Mouse (Mus musculus) T-helper 1 cell (primary cell): ENCODE results near the gene Armh3.

Source experiments
- in situ Hi-C: fragments of 300-600 bp; cut with MboI, MseI; formaldehyde crosslinking; loops from one replicate; pipeline ENCODE4 v1.15.1; 2025; ENCODE audit warnings: high pct_unique_total_duplicates

The Armh3 gene

GRCm38 (mm10) chr19:45997785-45998693, at the start of gene Armh3:
Gene Armh3 (minus strand): TSS chr19:45998488.
- in situ Hi-C loops, result no loop called here

GRCm38 (mm10) chr19:46047426-46047825, 49.1 kb upstream of the Armh3 start:
- in situ Hi-C loops, result loop anchor here (10.0 kb wide), 1 partner anchor 1407 kb away; no protein-coding TSS in a partner anchor

- in situ Hi-C loops, result loop anchor here (10.0 kb wide), 1 partner anchor 1408 kb away; no protein-coding TSS in a partner anchor
Measured at GRCm38 (mm10) chr19:46046621-46047025, 48.3 kb upstream of the Armh3 start.

GRCm38 (mm10) chr19:46045696-46046311, 47.5 kb upstream of the Armh3 start:
- in situ Hi-C loops, result loop anchor here (10.0 kb wide), 1 partner anchor 1409 kb away; no protein-coding TSS in a partner anchor

GRCm38 (mm10) chr19:46044993-46045695, 46.9 kb upstream of the Armh3 start, which contains the start of gene Ldb1:
Gene Ldb1 (minus strand): TSS chr19:46045214.
- in situ Hi-C loops, result loop anchor here (10.0 kb wide), 1 partner anchor 1410 kb away; no protein-coding TSS in a partner anchor

GRCm38 (mm10) chr19:46044271-46044992, 46.1 kb upstream of the Armh3 start, which contains the start of gene Pprc1:
Gene Pprc1 (plus strand): TSS chr19:46044886.
- in situ Hi-C loops, result loop anchor here (10.0 kb wide), 1 partner anchor 1410 kb away; no protein-coding TSS in a partner anchor

GRCm38 (mm10) chr19:46043380-46043779, 45.1 kb upstream of the Armh3 start:
- in situ Hi-C loops, result loop anchor here (10.0 kb wide), 1 partner anchor 1411 kb away; no protein-coding TSS in a partner anchor

- in situ Hi-C loops, result loop anchor here (10.0 kb wide), 1 partner anchor 1412 kb away; no protein-coding TSS in a partner anchor
Measured at GRCm38 (mm10) chr19:46042476-46043011, 44.3 kb upstream of the Armh3 start.

- in situ Hi-C loops, result loop anchor here (10.0 kb wide), 1 partner anchor 1413 kb away; no protein-coding TSS in a partner anchor
Measured at GRCm38 (mm10) chr19:46041933-46042475, 43.7 kb upstream of the Armh3 start.

GRCm38 (mm10) chr19:46041299-46041932, 43.1 kb upstream of the Armh3 start:
- in situ Hi-C loops, result loop anchor here (10.0 kb wide), 1 partner anchor 1413 kb away; no protein-coding TSS in a partner anchor

- in situ Hi-C loops, result loop anchor here (10.0 kb wide), 1 partner anchor 1414 kb away; no protein-coding TSS in a partner anchor
Measured at GRCm38 (mm10) chr19:46040149-46040902, 42.0 kb upstream of the Armh3 start.

- in situ Hi-C loops, result no loop called here
Measured at GRCm38 (mm10) chr19:46039478-46039877, 41.2 kb upstream of the Armh3 start.

- in situ Hi-C loops, result no loop called here
Measured at GRCm38 (mm10) chr19:46038851-46039260, 40.6 kb upstream of the Armh3 start.

- in situ Hi-C loops, result no loop called here
Measured at GRCm38 (mm10) chr19:46037925-46038850, 39.9 kb upstream of the Armh3 start.

GRCm38 (mm10) chr19:46037243-46037924, 39.1 kb upstream of the Armh3 start:
- in situ Hi-C loops, result no loop called here

- in situ Hi-C loops, result no loop called here
Measured at GRCm38 (mm10) chr19:46036477-46037242, 38.4 kb upstream of the Armh3 start.
